Mouse (Mus musculus) bone marrow, adult 2 months (tissue): Measurements from ENCODE around the gene Bglap3.

Experiments
- CTCF ChIP-seq: fragments of 200-500 bp; IDR thresholded peaks from 2 replicates; pipeline ENCODE4 v1.5.1; 2011; ENCODE audit warnings: low read length, control low read depth; ENCODE audit not compliant: control insufficient read depth, insufficient read depth
- POLR2A ChIP-seq: fragments of 200-500 bp; IDR thresholded peaks from 2 replicates; pipeline ENCODE4 v1.6.1; 2011; ENCODE audit warnings: low read depth, mild to moderate bottlenecking, control low read depth, low read length, borderline replicate concordance; ENCODE audit not compliant: control insufficient read depth

DNA sequence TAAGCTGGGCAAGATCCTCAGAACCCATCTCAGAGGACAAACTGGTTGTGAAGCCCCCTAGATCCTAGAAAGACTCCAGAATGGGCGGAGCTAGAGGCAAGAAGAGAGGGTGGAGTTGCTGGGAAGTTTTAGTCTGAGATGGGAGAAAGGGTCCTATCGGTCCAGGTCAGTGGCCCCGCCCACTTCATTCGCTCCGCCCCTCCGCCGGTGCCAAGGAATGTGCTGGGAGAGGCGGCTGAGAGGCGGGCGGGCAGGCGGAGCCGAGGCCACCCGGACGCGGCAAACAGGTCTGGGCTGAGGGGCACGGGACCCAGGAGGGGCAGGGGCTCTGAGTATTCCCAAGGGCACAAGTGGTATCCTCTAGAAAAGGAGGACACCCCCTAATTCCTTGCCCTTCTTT is 8.2 kb downstream of the Bglap3 start, which contains the start of gene Paqr6:
- no peak for TF ChIP-seq CTCF
- no peak for TF ChIP-seq POLR2A
